Mouse (Mus musculus): ENCODE measurements around the gene Spin2e. TPM values are rescaled to one million over a fixed set of nuclear protein-coding genes. Genes with fewer than 3 reads are reported as not detected.
"Not testable (repeated sequence)": the region's sequence is repeated elsewhere in the genome, so short reads cannot be mapped to it uniquely, and the experiment has no call there.

Gene Spin2e
- polyA plus RNA-seq (2014; fragmentation: Nextera tagmentation; extraction: Ambion mirVana) = not detected in 2 replicates

- H3K27ac ChIP-seq (ENCODE audit: low read depth, low read length); H3K4me3 ChIP-seq (ENCODE audit: low read depth, low read length); H3K9me3 ChIP-seq (ENCODE audit: control insufficient read depth, low read length); H3K36me3 ChIP-seq (ENCODE audit: control insufficient read depth, insufficient read depth, low read length); H3K4me1 ChIP-seq (ENCODE audit: control insufficient read depth, insufficient read depth, low read length); H3K27me3 ChIP-seq (ENCODE audit: control insufficient read depth, insufficient read depth, low read length); H3K4me2 ChIP-seq (ENCODE audit: low read depth, low read length); H3K9ac ChIP-seq (replicated peaks; ENCODE audit: low read depth, low read length); ATAC-seq (ENCODE audit: low read depth): not testable (repeated sequence)
- 80% methylated on average over 1 of the region's 2 CpGs for WGBS
Observed at GRCm38 (mm10) chrX:31618820-31619219, at the start of gene Spin2e. Gene Spin2e (minus strand): TSS chrX:31618920.

- not testable (repeated sequence) for H3K4me1 ChIP-seq (ENCODE audit: control insufficient read depth, insufficient read depth, low read length); H3K9me3 ChIP-seq (ENCODE audit: control insufficient read depth, low read length); H3K4me2 ChIP-seq (ENCODE audit: low read depth, low read length); ATAC-seq (ENCODE audit: low read depth); H3K9ac ChIP-seq (replicated peaks; ENCODE audit: low read depth, low read length); H3K36me3 ChIP-seq (ENCODE audit: control insufficient read depth, insufficient read depth, low read length); H3K27me3 ChIP-seq (ENCODE audit: control insufficient read depth, insufficient read depth, low read length); H3K4me3 ChIP-seq (ENCODE audit: low read depth, low read length); H3K27ac ChIP-seq (ENCODE audit: low read depth, low read length)
- WGBS = no CpG with 5 or more reads among the region's 1 CpGs
Observed at GRCm38 (mm10) chrX:31574183-31574582, 44.5 kb downstream of the Spin2e start, which contains the start of gene Gm21883. Gene Gm21883 (minus strand): TSS chrX:31574283.

Other genes starting within 250 kb of the Spin2e start
- not detected in 2 replicates for gene Btbd35f19, start 235.0 kb downstream of the Spin2e start, polyA plus RNA-seq (2014; fragmentation: Nextera tagmentation; extraction: Ambion mirVana)
- gene Gm21883, start 44.6 kb downstream of the Spin2e start, polyA plus RNA-seq (2014; fragmentation: Nextera tagmentation; extraction: Ambion mirVana) = not detected in 2 replicates
- gene Btbd35f25, start 98.2 kb upstream of the Spin2e start, polyA plus RNA-seq (2014; fragmentation: Nextera tagmentation; extraction: Ambion mirVana) = not detected in 2 replicates

Measured in neural tube, embryonic 14.5 days (tissue).